Mouse (Mus musculus) NIH3T3 (cell line): Measurements from ENCODE around the gene Agap1.

Source experiments
- DNase-seq: peaks from one replicate; pipeline ENCODE4 v3.0.0-alpha.2; 2012; ENCODE audit warnings: low read depth

Gene Agap1

DNA sequence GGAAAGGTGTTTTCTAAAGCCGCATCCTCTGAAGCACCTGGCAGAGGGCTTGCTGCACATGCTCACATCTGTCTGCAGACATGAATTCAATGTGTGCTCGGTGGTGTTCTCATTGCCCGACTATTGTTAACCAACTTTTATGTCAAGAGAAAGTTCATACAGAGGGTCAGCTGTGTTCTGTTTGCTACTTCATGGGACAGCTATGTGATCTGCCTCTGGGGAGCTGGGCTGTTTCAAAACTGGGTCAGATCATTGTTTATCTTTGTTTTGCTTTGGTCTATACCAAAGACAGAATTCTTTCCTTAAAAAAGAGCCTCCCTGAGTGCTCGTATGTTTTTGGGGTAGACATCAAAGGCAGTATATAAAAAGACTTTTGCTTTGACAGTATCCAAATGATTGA, 89.5 kb downstream of the Agap1 start:
- DNase-seq: no peak

DNA sequence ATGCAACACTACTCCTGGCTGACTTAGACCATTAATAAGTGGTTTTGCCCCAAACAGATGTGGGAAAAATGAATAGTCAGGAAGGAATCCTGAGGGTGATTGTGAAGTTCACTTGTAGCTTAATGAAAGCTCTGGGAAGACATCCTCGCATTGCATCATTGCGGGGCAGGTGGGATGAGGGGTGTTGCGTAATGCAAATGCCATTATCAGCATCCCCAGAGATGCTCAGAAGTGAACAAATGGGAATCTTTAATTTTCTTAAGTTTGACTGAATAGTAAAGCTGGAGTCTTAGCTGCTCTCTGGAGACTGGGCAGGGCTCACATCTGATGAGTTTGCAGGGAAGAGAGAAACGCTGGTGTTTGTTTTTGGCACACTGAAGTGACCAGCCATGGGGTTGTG, 90.5 kb downstream of the Agap1 start:
- DNase-seq: peak; percentile 82

DNA sequence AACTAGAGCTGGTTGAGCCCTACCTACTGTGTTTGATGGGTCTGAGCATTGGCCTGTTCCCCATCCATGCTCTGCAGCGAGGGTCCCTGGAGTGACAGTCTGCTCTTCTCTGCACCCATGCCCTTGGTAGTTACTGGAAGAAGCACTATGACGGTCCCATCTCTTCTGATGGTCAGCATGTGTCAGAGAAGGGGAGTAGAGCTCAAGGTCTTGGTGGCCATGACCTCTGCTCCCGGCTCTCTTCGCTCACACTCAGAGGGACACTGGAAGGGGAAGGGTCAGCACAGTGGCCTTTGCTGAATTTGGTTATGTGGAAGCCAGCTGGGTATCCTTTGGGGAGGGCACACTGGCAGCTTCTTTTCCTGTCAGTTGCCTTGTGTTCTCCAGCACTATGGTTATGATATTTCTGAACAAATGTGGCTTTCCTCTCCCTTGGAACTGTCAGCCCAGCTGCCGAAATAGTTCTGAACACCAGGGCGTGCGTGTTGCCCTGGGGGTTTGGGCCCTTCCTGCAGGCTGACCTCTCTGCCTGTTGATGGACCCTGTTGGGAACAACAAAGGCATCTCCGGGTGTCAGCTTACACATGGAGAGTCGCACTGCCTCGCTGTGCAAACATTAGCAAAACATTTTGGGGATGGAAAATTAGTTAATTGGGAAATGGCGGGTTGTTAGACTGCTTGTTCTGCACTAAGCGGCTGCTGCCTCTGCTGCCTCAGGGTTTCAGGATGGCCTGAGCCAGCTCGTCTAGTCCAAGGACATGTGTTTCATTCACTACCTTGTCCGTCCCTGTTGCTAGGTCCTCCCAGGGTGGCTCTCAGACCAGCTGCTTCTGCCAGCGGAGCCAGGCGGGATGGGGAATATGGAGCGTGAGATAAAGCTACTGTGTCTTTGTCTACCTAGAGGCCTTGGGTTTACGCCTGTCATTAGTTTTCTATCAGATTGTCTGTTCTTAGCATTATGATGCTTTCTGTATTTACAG, 93.2 kb downstream of the Agap1 start:
- no peak for DNase-seq

DNA sequence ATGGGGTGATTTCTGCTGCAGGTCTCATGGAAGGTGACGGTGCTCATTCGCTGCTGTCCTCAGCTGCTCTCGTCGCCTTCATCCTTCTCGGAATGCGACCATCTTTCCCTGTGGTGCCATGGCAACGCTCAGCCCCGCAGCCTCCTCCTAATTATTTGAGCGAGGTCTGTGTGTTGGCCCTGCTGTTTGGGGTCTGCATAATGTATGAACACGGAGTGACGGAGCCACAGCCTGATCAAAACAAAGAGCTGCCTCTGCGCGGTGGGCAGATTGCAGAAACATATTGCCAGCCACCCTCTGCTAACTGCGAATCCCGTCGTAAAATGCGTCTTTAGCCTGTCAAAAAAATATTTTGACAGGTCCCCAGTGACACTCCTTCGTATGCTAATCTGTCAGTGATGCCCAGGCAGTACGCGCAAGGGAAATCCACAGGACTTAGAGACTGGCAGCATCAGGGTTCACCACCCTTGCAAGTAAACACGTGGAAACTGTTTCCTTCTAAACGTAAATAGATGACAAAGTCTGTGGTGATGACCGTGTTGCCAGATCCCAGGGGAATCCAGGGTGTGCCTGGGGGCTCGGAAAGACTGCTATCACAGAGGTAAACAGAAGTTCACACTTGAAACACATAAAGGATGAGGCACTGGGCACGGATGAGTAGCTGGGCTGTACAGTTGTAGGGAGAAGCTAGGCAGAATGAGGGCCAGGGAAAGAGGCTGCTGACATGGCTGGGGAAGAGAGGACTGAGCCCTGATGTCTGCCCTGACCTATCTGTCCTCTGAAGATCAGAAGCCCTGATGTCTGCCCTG, 95.7 kb downstream of the Agap1 start:
- DNase-seq: no peak

DNA sequence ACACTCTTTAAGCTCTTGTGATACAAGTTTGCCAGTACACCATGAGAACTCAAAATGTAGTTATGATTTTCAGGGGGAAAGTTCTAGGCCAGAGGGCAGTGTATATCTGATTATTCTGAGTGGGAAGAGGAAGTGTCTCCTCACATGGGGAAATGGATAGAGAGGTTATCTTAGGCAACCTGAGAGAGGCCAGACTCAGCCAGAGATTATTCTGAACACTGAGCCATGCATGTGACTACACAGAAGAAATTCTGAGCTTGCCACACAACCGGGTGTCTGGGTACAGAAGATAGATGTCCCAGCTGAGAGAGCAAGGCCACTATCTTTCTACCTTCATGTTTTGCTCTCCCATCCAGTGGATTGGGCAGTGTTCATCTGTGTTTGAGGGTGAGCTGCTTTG, 97.9 kb downstream of the Agap1 start:
- no peak for DNase-seq

DNA sequence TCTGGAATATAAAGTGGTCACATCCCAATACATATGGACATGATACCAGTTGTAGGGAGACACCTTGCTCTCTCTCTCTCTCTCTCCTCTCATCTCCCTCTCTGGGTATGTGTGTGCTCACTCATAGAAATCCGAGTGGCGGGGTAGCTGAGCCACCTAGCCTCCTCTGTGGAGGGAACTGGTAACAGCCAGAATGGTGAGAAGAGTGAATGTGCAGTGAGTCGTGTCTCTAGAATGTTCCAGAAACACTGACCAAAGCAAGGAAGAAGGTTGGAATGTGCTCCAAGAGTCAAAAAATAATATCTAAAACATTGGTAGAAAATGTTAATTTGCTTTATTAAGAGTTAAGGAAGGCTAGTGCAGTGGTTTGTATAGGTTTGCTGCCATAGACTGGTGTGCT, 99.2 kb downstream of the Agap1 start:
- peak; percentile 76 for DNase-seq

DNA sequence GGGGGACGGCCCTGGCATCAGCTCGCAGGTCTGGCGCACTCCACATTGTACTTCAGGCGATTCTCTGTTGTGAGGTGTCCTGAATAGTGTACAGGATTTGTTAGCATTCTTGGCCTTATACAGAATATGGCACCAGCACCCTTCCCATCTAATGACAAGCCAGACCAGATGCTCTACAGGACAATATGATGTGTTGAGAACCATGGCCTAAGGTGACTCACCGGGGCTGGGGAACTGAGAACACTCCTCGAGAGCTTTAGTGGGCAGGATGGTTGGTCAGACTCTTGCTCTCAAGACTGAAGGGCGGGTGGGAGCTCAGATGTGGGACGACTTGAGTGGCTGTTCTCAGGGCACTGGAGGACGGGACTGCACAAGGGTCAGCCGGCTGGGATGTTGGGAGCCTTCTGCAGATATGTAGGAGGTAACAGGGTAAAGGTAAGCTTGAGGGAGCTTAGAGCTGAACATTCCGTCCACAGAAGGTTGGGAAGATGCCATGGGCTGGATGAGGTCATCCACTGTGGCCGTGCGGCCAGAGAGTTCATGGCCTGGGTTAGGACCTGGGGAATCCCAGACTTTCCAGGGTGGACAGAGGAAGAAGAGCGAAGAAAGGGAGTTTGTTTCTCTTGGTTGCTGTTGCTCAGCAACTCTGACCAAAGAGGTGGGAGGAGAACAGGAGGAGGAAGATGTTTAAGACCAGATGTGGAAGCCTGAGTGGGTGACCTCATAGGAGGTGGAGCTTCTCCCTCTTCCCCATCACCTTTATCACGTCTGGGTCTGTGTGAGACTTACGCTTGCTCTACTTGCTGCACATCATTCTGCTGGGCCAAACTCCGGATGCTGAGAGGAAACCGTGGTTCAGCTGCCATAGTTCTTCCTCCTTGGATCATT, 100.6 kb downstream of the Agap1 start:
- peak; percentile 71 for DNase-seq

DNA sequence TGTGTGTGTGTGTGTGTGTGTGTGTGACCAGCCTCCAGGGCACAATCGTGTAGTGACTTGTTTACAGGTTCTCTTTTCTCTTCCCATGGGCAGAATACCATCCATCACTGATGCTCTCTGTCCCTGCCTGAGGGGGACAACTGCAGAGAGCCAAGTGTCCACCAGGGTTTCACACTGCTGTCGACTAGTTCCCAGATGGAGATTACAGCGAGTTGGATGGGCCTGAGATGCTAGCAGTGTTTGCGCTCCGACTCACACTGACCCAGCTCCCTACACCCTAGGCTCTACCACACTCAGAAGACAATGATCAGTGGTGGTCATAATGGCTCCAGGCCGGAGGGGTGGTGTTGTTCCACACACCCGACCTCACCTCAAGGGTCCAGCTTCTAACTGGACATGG, 101.4 kb downstream of the Agap1 start:
- DNase-seq: no peak

DNA sequence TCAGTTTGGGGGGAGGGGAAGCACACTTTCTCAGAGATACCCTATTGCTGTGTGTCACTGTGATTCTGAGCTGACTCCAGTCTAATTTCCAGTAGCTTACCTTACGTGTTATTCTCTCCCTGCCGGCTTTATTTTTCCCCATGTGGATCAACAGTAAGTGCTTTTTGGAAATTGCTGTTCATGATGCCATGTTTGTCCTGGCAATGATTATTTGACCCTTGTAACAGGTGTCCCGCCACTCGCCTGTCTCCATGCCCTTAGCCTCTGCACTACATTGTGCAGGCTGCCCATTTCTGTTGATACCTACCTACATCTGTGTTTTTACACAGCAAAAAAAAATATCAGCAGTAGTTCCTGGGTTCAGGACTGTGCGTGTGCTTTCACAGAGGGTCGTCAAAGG, 102.8 kb downstream of the Agap1 start:
- no peak for DNase-seq

DNA sequence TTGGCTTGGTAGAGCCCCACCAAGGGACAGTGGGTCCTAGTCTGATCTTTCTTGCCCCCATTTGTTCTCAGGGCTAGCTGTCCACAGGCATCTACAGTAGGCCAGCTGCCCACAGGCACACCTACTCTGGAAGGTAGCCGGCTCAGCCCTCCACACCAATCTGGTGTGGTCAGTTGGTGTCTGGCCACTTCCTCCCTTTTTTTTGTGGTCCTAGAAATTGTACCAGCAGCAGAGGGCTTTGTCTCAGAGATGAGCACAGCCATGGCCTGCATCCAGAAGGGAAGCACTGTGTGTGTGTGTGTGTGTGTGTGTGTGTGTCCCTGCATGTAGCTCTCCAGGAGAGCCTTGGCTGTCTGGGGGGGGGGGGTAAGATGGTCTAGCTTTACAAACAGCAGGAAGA, 103.5 kb downstream of the Agap1 start:
- DNase-seq: no peak

DNA sequence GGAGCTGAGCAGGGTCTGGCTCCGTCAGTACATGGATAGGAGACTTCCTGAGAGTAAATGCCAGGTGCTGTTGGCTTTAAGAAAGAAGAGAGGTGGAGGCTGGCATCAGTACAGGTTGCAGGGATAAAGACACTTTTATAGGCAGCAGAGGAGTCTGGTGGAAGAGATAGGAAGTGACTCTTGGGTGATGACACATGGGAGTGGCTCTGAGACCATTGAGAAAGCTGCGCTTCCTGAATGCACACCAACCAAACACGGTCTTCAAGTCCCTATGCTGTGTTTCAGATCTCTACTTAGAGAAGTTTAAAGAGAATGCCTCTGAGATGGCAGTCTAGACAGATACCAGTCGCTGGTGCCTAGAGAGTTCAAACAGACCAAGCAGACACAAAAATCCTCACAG, 108.8 kb downstream of the Agap1 start:
- no peak for DNase-seq

DNA sequence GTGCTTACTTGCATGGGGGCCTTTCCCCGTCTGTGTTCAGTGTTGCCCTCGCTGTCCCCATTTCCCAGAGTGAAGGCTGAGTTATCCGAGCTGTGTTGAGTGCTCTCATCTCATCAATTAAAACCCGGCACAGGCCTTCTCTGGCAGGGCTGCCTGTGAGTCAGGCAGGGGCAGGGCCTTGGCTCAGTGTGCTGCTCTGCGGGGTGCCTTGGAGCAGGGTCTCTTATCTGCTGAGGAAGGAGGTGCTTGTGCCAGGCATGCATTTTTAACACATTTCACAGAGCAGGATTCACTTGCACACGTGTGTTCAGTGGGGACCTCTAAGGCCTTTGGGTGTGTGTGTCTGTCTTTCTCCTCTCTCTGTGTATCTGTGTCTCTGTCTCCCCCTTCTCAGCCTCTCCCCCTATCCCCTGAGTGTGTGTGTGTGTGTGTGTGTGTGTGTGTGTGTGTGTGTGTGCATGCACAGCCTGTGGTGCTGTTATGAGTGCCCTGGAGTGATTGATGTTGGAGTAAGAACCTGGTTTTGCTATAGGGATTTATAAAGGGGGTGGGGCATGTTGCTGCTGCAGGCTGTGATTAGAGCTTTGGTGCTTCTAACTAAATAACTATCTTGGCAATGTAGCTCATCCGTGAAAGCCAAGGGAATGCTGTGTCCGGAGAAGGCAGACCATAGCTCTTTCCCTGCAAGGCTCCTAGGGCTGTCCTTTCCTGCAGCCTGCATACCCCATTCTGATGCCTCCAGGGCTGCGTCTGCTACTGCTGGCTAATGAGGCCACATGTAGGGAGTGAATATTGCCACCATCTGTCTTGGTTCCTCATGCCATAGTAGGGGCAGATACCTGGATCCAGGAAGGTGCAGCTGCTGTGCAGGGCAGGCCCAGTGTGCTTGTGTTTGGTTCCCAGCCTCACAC, 112.2 kb downstream of the Agap1 start:
- peak; percentile 92 for DNase-seq

DNA sequence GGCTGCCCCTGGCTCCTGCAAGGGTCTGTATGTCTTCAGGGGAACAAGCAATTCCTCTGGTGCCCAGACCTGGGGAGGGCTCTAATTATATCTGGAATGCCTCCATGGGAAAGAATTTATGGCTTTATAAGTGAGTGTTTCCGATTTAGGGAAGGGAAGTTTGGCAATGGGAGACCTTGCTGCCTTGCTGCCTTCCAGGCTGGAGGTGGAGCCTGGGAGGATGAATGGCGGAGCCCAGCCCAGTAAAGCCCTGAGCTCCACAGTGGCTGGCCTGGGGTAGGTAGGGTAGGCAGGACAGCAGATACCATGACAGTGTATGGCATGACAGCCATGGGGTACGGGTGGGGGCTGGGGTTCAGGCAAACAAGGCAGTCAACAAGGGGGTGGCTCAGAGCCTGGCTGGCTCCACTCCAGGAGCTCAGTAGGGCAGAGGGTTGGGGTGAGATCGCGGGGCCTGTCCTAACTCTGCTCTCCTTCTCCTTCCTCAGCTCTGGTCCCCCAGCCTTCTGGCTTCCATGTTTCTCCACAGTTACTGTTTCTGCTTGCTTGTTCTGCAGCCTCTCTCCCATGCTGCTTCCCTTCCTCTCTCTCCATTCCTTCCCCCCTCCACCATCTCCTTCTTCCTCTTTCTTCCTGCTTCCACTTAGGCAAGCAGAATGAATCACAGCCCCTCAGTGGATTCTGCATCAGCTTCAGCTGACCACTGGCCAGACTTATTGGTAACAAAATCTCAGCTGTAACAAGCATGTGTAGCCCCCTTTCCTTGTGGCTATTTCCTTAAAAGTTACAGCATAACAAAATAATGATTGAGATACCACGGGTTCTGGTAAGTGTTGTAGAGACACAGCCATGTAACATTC, 114.2 kb downstream of the Agap1 start:
- peak; percentile 86 for DNase-seq

DNA sequence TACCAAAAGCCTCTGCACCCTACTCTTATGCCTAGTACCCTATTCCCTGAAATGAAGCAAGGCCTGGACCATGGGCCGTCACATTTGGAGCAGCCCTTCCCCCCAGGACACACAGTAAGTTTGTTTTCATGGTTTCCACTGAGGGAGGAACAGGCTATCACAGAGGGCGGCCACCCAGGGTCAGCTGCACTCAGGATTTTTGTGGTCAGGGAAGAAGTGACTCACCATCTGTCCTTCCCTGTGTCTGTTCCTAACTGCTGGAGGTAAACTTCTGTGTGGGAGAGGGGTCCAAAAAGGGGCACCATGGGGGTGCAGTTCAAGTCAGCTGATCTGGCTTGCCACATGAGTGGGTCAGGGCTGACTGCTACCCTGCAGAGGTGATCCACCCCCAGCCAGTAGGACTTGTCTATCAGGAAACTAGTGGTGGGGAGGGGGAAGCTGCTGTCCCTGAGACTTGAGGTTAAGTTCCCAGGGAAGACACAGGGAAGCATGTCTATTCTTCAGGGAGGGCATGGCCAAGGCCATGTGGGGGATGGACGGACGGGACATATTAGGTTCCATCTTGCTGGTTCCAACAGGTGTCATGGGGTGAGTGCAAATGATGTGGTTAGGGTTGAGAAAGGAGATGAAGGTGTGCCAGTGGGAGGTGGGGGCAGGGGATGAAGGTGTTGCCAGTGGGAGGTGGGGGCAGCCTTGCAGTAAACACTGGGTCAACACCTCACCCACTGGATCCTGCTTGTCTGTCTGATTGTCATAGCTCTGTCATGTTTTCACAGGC, 116.1 kb downstream of the Agap1 start:
- DNase-seq: peak; percentile 84

DNA sequence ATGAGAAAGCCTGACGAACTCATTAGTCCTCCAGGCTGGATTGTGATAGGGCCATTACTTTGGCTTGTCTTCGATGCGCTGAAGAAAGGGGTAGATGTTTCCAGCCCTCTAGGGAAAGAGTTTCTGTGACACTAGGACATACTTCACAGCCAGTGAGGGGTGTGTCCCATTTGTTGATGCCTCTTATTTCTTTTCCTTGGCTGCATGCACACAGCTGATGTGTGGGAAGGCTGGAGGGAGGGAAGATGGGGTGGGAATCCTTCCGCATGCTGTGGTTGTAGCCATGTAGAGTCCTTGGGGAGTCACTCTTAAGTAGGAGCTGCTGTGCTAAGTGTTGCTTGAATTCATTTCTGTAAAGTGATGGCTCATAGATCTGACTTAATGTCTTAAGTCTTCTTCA, 118.9 kb downstream of the Agap1 start:
- no peak for DNase-seq

DNA sequence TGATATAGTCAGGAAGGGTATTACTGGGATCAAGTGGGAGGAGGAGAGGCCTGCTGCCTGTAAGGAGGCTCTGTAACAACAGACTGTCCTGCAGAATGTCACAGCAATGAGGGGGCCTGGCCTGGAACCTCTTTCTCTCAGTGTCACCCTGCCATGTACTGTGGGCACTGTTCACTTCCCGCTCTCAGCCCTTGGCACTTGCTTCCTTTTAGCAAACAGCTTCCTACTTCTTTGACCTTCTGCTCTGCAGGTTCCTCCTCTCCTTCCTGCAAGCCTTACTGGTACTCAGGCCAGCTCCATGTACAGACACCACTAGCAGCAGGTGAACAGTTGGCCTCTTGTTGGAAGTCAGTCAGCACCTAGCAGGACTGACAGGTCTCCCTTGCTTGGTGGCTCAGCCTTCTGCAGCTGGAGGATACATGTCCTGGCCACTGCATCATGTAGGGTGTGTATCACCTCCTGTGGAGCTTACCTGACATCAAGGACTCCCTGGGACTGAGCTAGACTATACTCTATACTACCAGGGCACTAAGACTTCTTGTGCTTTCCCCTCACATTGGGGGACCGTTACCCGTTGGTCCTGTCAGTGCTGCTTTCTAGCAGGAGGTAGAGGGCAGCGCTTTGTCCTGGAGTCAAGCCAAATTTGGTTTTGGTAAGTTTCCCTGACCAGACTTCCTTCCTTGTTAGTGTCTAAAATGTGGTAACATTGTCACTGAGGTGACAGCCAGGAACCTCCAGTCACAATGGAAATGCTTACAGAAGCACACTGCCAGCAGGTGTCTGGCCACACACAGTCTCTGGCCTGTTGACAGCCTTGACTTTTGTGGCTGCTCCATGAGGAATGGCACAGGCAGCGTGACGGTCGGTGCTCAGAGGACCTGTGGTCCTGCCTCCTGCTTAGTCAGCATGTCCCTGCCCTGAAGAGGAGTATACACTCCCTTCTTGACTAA, 120.6 kb downstream of the Agap1 start:
- DNase-seq: no peak

DNA sequence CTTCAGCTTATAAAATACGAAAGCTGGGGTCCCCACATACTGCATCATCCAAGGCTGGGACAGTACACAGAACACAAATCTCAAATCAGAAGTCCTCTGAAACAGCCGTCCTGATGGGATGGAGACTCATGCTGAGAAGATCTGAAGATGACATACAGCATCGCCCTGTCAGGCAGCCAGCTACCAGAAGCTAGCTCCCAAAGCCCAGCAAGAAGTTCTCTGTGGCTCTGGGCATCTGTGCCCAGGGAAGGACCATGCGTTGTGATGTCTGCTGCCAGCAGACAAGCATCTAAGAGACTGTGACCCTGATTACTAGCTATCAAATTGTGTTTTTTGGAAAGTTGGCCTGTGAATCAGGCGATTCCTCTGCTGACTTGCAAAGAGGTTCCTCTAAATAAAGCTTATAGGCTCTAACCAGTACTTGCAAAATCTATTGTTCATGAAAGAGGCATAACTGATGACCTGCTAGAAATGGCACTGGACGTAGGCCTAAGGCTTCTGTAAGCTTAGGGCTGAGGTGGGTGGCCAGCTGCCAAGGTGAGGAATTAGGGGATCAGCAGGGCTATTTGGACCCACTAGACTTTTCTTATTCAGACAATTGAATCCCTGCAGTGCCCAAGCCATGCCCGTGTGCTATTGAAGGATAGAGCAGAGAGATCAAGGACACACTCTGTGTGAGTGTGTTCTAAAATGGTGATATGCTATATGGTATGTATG, 121.7 kb downstream of the Agap1 start:
- no peak for DNase-seq
